Mouse (Mus musculus) monocyte, adult 2 months (primary cell): Measurements from ENCODE around the gene Atp2b1.
A peak's percentile ranks its signal among the peaks of the same experiment; 100 is the strongest.

Experiments used
- DNase-seq, 2 experiments: peaks; one replicate each; pipeline ENCODE4 v3.0.0; 2022; ENCODE audit warnings: low spot score in 2 of 2, low read depth in 1 of 2

Gene Atp2b1

DNA sequence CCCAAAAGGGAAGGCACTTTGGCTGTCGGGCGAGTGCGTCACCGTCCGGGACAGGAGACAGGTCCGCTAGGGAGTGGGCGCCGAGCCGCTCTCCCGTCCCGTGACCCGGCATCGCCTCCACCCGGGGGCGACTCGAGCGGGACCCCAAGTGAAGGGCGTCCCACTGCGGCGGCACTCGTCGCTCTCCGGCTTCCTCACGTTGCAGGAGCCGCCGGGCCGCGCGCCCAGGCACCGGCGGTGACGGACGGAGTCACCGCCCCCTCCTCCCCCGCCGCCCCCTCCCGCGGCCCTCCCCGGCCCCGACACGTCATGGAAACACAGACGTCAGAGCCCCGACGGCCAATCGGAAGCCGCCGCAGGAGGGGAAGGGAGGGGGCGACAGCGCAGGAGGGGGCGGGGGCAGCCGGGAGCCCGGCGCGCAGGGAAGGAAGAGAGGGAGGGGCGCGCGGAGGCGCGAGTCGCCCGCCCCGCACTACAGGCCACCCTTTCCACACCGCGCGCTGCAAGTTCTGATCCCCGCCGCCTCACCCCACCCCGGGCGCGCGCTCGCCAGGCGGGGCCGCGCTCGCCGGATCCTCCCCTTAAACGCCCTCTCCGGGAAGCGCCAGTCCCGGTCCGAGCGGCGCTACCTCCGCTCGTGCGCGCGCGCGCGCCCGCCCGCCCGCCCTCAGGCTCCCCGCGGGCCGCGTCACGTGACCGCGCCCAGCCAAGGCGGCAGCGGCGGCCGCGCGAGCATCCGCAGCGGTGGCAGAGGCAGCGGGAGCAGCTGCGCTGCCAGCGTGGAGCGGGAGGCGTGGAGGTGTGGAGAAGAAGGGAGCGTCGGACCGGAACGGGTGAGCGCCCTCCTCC is at the start of gene Atp2b1:
TSS of gene Atp2b1 (plus strand) at position 446 of the 849 bp plus-strand sequence.
- DNase-seq, result peak; percentile 89 to 93

DNA sequence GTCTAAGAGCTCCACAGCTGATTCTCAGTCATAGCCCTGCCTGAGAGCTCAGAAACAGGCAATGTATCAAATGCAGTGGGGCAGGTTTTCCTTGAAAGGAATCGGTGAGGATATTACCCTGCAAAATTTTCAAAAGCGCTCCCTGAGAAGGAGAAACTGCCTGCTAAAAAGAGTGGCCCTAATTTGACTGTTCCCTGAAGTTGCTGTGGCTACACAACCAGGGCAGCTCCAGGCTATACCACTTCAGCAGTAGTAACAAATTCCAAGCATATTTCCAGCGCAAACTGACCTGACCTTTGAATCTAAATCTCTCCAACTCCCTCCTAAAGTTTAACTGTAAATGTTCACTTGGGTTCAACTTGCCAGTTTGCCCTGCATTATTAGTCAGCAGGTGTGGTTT is 49.4 kb upstream of the Atp2b1 start:
- no peak for DNase-seq

DNA sequence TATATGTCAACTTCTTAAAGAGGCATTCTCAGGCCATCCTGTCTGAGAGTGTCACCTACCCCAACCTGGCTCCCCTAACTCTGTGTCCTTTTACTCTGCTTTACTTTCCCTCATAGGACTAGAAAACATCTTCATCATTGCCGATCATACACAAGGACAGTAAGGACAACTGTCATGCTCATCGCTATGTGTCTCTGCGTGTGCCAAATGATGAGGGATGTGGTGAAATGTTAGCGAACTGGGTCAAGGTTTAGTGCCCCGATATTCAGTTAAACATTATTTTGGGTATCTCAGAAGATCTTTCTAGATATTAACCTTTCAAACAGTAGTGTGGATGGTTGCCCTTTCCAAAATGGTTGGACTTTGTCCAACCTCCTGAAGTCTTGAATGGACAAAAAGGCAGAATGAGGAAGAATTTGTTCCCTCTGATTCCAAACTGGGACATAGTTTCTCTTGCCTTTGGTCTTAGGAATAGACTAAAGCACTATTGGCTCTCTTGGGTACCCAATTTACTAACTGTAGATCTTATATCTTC is 47.3 kb upstream of the Atp2b1 start:
- no peak for DNase-seq

DNA sequence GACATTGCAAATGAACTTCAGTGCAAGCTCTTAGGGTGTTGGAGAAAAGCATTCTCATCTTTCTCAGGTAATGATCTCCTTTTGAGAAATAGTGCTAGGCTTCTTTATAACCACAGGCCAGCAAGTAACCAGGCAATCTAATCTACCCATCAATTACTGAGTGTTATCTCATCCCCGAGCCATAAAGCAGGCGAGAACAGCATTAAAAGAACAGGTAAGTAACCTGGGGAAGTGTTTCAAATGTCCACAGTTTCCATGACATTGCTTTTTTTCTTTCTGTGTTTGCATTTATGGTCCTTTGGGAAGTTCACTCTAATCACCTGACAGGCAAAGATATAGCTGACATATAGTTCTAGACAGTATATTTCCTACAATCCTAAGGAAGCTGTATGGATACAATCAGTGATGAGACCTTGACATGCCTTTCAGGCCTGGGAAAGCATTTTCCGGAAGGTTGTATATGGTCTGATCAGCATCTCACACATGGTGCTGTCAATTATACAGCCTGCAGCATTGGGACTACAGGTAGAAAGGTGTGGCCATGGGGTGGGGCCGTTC is 45.8 kb upstream of the Atp2b1 start:
- no peak for DNase-seq

DNA sequence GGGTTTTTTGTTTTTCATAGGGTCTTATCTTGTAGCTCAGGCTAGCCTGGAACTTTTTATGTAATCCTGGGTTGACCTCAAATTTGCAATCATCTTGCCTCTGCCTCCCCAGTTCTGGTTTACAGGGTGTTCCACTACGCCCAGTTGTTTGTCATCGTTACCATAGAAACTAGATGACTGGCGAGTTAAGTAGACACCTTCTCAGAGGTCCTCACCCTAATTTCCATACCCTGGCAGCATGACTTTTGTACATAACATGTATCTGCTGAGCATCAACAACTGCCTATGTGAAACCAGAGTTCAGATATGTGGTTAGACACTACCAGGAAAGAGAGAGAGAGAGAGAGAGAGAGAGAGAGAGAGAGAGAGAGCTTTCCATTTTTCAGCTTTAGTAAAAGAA is 36.4 kb upstream of the Atp2b1 start:
- DNase-seq, result peak; percentile 47 to 50

DNA sequence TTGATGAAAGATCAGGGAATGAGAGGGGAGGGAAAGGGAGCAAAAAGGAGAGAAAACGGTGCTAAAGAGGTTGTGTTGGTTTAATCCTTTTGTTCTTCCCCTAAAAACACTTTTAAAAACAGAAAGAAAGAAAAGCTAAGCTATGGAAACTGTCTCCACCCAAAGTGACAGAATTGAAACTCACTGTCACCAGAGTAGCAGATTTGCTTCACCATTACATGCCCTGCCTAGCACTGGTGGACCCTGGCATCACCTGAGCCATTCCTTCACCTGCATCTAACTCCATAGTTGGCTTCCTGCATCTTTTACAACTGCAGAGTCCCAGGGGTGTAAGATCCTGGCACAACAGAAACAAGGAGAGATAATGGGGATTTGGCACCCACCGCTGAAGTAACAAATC is 35.6 kb upstream of the Atp2b1 start:
- no peak for DNase-seq

DNA sequence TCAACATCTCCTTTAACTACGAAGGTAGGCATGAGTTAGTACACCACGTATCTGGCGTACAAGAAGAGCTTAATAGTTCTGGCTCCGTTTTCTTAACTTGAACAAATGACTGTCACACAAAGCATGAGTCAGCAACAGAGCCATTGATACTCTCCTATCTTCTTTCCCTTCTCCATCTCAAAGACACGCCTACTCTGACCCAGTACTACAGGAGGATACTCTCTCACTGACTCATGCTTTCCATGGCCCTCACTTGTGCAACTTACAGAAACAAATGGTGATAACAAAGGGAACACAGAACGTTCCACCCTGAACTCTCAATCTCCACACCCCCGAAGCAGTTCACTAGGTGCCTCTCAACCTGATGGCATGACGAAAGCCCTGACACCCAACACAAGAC is 34.1 kb upstream of the Atp2b1 start:
- peak; percentile 47 to 50 for DNase-seq

DNA sequence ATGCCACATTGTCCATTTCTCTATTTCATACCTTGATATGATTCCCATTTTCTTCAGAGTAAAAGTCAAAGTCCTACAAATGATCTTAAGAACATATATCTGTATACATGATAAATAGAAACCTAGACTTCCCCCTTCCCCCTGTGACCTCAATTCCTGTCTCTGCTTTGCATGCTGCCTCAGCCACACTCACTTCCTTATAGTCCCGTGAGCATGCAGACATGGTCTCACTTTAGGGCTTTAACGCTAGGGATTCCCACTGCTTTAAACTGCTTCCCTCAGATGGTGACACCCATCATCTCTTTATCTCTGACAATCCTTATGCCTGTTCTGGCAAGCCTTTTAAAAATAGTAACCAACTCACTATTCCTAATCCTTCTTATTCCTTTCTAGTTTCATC is 33.5 kb upstream of the Atp2b1 start:
- peak; percentile 52 to 68 for DNase-seq

DNA sequence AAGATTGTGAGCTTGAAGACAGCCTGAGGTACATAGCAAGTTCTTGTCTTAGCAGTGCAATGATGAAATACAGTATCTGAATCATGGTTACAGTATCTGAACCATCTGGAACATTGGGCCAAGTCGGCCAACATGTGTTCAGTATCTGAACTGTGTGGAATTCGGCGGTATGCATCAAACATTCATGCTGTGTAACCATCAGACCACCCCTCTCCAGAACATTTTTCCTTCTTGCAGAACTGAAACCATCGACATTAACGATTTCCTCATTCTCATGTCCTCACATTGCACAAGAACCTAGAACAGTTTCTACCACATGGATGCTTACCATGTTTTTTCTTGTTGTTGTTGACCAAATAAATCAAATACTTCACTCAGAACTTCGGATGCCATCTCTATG is 32.7 kb upstream of the Atp2b1 start:
- peak; percentile 42 for DNase-seq

DNA sequence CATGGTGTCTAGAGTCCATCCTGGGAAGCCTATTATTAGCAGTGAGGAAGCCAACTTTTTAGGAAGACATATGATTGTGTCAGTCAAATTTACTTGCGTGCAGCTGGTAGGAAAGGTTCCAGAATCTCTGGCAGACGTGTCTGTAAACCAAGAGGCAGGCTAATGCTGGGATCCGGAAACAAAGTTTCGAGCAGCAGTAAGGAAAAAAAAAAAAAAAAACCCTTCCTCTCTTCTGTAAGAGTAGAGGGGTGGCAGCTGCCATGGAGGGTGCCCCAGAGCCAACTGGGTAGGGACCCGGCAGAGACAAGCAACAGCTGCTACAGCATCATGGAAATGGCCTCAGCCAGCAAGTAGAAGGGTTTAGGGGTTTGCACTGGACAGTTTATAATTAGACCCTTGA is 31.6 kb upstream of the Atp2b1 start:
- no peak for DNase-seq

DNA sequence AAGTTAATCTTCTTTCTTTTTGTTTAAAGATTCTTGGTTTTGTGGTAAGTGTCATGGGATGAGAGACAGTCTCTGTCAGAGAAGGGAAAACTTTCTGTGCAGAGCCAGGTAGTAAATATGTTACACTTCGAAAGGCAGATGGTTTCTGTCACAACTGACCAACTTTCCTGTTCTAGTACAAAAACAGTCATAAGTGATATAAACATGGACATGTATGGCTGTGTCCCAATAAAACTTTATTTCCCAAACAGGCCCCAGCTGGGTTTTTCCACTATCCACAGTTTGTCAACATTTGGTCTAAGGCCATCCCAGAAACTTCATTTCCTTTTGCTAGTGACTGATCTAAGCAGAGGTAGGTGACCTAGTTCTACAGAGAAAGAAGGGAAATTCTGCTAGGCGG is 29.8 kb upstream of the Atp2b1 start:
- no peak for DNase-seq

DNA sequence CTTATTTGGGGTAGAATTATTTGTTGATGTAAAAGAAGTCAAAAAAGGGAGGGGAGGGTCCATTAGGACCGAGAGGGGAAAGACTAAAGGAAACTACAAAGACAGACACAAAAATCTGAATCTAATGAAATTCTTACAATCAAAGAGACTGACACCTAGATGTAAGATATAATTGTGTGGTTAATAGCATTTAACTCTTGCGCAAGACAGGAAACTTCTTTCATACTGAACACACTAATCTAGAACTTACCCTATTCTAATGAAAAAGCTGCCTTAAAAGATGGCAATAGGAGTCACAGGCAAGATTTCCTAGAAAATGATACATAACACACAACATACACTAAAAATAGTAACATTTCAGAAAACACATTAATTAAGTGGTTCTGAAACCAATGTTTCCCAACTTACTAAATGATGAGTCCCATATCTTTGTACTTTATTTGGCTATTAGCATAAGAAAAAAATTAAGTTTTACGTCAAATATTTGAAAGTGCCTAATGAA is 27.4 kb upstream of the Atp2b1 start:
- no peak for DNase-seq

DNA sequence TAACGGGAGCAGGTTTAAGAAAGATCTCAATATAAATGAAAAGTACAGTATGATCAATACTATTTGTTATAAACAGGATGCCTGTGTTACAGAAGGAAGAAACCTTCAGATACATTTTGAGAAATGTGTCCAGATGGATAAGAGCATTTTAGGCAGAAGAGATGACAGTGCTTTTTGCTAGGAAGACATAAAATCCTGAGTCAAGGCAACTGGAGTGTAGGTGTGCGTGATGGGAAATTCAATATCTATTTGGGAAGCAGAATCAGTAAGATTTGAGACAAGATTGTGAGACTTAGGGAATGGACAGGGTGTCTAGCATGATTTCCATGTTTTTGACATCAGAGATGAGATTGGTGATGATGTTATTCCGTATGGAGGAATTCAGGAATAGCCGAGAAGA is 22.8 kb upstream of the Atp2b1 start:
- DNase-seq, result no peak

DNA sequence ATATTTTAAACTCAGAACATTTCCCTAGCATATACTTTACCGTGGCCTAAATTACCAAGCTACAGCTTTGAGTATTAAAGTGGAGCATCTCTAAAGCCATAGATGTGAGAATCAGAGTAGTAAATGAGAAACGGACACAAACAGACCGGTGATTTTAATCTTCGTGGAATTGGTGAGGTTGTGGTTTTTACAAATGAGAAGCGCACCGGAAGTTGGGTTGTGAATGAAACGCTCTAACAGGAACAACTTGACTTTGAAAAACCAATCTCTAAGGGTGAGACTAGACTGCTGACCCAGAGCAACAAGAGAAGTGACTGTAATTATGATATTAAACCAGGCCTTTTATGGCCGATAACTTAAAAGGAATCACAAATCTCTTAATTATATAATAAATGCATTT is 16.7 kb upstream of the Atp2b1 start:
- no peak for DNase-seq

DNA sequence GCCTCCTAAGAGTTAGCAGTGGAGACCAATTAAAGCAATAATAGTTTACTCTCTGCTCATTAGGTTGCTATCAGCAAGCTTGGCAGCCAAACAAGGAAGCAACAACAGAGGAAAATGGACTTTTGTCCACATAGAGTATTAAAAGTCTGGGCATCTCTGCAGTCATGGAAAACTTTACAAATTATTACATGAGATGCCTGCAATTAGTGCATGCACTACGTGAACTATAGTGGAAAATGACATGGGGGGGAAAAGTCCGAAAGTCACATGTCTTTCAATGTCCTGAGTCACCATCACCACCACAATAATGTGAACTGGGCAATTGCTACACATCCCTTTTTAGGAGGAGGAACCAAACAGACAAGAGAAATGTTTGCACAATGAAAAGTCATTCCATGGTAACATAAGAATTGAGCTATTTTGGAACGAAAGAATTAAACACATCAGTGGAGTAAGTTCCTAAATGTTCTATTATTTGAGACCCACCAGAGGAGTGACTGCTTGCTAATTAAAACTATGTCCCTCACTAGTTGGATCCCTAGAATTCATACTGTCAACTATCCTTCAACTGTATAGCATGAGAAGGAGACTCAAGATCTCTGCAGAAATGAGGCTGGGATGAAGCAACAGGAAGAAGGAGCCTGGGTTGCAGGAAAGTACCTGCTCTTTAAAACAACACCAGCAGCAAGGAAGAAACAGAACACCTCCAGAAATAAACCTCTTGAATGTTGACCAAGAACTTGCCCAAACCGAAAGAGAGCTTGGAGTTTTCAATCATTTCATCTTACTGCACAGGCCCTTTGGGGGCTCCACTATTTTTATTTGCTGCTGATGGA is 16.1 kb upstream of the Atp2b1 start:
- peak in 1 of 2 experiments; percentile 56 for DNase-seq

DNA sequence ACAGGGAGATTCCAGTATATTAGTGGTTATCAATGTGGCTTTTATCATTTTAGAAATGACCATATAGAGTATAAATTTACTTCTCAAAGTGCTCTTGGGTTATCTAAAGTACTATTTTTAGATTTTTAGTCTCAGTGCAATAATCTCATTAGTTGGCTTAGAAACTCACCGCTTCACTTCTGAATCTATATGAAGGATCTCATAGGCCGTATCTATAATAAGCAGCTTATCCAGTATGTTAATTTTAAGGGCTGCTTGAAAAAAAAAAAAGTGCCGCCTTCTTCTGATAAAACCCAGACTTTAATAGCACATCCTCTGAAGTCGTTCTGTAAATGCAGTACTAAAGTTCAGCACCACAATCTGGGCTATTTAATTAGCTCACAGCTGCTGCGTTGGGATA is 12.7 kb upstream of the Atp2b1 start:
- DNase-seq, result no peak

DNA sequence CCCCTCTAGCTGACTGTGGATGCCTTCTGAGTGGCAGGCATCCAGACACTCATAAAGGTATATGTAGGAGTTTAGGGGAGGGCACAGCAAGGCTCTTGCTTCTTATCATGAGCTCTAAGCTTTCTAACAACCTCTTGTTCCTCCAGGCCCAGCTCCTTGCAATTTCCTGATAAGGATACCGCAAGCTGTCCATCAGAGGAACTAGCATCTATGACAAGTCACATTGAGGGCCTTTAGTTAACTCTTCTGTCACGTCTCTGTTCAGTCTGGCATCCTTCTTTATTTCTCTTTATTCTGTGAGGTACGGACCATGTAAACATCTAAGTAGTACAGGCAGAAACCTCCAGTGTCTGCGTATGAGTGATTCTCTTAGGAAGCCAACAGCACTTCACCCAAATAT is 8.2 kb upstream of the Atp2b1 start:
- no peak for DNase-seq

DNA sequence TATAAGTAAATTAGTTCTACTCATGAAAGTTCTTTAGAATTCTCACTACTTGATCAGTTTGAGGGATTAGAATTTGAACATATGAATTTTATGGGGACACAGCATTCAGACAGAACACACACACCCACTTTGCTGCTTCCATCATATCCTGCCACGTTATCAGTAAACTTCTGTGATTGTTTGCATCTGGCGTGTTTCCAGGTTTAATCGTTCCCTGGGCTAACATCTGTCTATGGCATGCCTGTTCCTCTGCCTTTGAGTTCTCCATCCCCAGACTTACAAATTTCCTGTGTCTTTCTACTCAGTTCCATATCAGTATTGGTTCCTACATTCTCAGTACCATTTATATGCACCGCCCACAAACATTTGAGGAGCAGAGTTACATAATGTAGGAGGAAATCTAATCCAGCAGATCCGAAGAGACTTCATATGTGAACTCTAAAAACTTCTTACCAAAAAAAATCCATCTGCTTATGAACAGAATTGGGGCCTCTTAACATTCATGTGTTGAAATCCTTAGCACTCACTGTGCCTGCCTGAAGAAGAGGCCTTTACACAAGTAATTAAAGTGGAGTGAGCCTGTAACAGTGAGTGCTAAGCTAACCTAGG is 7.2 kb upstream of the Atp2b1 start:
- no peak for DNase-seq

DNA sequence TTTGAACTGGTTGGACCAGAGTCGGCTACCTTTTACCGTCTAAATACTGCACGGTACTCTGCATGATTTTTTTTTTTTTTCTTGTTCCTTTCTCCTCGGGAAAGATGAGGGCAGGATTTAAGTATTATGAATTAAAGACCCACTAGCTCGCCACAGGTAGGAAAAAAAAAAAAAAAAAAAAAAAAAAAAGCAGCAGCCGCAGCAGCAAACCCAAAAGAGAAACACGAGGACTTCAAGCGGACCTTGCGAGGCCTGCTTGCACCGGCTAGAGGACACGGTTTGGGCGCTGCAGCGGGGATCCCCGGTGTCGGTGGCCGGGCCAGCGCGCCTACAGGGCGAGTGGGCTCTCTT is 621 bp upstream of the Atp2b1 start:
- DNase-seq, result no peak

DNA sequence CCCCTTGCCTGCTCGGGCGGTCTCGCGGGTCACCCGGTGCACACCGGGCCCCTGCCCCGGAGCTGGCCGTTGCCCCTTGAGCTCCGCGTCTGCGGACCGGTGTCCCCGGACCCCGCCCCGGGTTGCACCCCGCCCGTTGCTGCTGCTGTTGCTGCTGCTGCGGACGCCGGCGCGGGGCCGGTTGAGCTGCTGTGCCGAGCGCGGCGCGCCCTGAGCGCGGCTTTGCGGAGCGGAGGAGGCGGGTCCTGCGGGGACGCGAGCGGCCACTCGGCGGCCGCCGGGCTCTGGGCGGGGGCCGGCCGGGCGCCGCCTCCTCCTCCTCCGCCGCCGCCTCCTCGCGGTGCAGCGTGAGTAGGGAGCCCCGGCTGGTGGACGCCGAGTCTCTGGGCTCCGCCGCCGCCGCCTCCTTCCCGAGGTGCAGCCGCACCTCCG is 620 bp downstream of the Atp2b1 start:
- peak; percentile 71 to 80 for DNase-seq

DNA sequence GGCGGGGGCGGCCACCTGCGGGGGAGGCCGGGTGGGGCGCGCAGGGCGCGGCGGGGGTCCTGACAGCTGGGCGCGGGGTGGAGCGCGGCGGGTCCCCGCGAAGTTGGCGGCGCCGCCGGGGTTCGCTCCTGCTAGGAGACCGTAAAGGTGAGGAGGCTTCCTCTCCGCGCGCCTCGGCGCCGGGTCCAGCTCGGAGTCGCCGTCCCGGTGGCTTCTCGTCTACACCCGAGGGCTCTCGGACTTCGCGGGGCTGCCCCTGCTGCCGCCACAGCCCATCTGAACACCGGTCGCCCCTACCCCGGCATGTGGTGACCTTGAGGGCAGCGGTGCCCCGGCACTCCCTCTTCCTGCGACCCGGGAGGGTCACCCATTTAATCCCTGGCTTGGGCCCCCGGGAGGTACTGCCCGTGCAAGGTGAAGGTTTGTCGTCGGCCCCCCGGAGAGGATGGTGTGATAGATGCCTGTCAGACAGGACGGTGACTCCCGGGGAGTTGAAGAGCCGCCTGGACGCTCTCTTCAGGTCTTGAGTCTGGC is 1.3 kb downstream of the Atp2b1 start:
- DNase-seq, result peak in 1 of 2 experiments; percentile 23
